Mouse (Mus musculus) cortical plate, adult 2 months (tissue): Measurements from ENCODE around the gene Fkbp5.

ENCODE experiments used
- CTCF ChIP-seq: fragments of 200-500 bp; IDR thresholded peaks from 2 replicates; pipeline ENCODE4 v1.5.1; 2011; ENCODE audit warnings: mild to moderate bottlenecking, control low read depth, low read length; ENCODE audit not compliant: insufficient read depth; ENCODE audit errors: extremely low read depth
- POLR2A ChIP-seq: fragments of 200-500 bp; IDR thresholded peaks from 2 replicates; pipeline ENCODE4 v1.6.1; 2011; ENCODE audit warnings: mild to moderate bottlenecking, low read length, control low read depth; ENCODE audit not compliant: insufficient read depth; ENCODE audit errors: extremely low read depth

- TF ChIP-seq CTCF (no peak), POLR2A (no peak)
Observed at GRCm38 (mm10) chr17:28561613-28562012, 44.3 kb upstream of the Fkbp5 start.
